Mouse (Mus musculus): Measurements from ENCODE around the gene Thbs1. TPM values are rescaled to one million over a fixed set of nuclear protein-coding genes. Genes with fewer than 3 reads are reported as not detected.

Gene Thbs1
- polyA plus RNA-seq, 1 experiment = 0.98 TPM

GRCm38 (mm10) chr2:118079131-118079530 lies 32.5 kb upstream of the Thbs1 start:
- no peak for DNase-seq
- WGBS = 57% methylated on average over 4 of the region's 4 CpGs
- H3K27ac ChIP-seq (ENCODE audit: insufficient read depth, low read length) = no peak overlapping the region
- H3K4me1 ChIP-seq (ENCODE audit: control insufficient read depth, insufficient read depth, low read length) = no peaks in the 10 kb centered on the region
- no peak for TF ChIP-seq POLR2A (IDR thresholded peaks at IDR 0.05; ENCODE audit: borderline replicate concordance, insufficient read depth, low read length)
- TF ChIP-seq CTCF (IDR thresholded peaks at IDR 0.05; ENCODE audit: borderline replicate concordance, insufficient read depth, low read depth, low read length) = no peak
- H3K4me3 ChIP-seq (replicated peaks; ENCODE audit: insufficient read depth, low read depth, low read length) = no peak overlapping the region
- no peaks in the 10 kb centered on the region for H3K27me3 ChIP-seq (ENCODE audit: control insufficient read depth, insufficient read depth, low read length)

DNA sequence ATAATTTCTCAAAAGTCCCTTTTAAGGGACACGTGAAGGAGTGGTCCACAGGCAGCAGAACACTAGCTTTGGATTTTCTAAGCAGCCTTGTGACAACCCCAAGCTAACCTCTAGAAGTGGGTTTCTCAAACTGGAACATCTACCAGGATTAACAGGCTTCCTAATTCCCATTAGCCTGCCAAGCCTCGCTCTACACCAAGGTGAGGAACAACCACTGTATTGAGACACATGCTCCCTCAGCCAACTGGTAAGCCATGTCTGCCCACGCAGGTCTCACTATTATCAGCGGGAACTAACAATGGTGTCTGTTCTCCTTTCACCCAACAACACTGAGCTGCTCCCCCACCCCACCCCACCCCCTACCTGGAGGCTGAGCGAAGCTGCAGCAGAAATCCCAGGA lies 30.1 kb upstream of the Thbs1 start:
- WGBS = 80% methylated on average over 5 of the region's 5 CpGs
- DNase-seq = no peak
- Histone ChIP-seq H3K27ac (ENCODE audit: insufficient read depth, low read length) (no peak overlapping the region), H3K4me3 (replicated peaks; ENCODE audit: insufficient read depth, low read depth, low read length) (no peak overlapping the region), H3K4me1 (ENCODE audit: control insufficient read depth, insufficient read depth, low read length) (no peaks in the 10 kb centered on the region), H3K27me3 (ENCODE audit: control insufficient read depth, insufficient read depth, low read length) (no peaks in the 10 kb centered on the region)
- TF ChIP-seq CTCF (IDR thresholded peaks at IDR 0.05; ENCODE audit: borderline replicate concordance, insufficient read depth, low read depth, low read length) = no peak
- no peak for TF ChIP-seq POLR2A (IDR thresholded peaks at IDR 0.05; ENCODE audit: borderline replicate concordance, insufficient read depth, low read length)

GRCm38 (mm10) chr2:118083652-118084051 lies 28.0 kb upstream of the Thbs1 start:
- Histone ChIP-seq H3K4me1 (ENCODE audit: control insufficient read depth, insufficient read depth, low read length) (no peaks in the 10 kb centered on the region), H3K27ac (ENCODE audit: insufficient read depth, low read length) (no peak overlapping the region), H3K4me3 (replicated peaks; ENCODE audit: insufficient read depth, low read depth, low read length) (no peak overlapping the region), H3K27me3 (ENCODE audit: control insufficient read depth, insufficient read depth, low read length) (no peaks in the 10 kb centered on the region)
- 57% methylated on average over 6 of the region's 6 CpGs for WGBS
- no peak for TF ChIP-seq CTCF (IDR thresholded peaks at IDR 0.05; ENCODE audit: borderline replicate concordance, insufficient read depth, low read depth, low read length)
- DNase-seq = no peak

DNA sequence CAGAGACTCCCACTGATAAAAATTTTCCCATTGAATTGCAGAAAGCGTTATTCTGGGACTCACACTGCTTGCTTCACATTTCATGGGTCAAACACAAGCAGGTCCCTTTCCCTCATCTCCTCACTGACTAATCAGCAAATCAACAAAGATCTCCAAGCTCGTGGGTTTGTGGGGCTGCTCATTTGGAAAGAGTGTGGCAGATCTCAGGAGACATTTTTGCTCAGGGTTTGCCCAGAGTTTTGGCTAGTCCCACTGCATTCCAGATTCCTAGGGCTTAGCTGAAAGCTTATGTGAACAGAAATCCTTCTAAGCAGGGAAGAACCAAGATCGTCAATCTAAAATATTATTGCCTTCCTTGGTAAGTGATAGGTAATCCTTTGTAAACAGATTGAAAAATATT lies 27.0 kb upstream of the Thbs1 start:
- TF ChIP-seq POLR2A (IDR thresholded peaks at IDR 0.05; ENCODE audit: borderline replicate concordance, insufficient read depth, low read length) (no peak), CTCF (IDR thresholded peaks at IDR 0.05; ENCODE audit: borderline replicate concordance, insufficient read depth, low read depth, low read length) (no peak)
- WGBS = 62% methylated on average over 3 of the region's 3 CpGs

GRCm38 (mm10) chr2:118085647-118086046 lies 26.0 kb upstream of the Thbs1 start:
- H3K4me3 ChIP-seq (replicated peaks; ENCODE audit: insufficient read depth, low read depth, low read length) = no peak overlapping the region
- no peaks in the 10 kb centered on the region for H3K4me1 ChIP-seq (ENCODE audit: control insufficient read depth, insufficient read depth, low read length)
- DNase-seq = no peak
- no peaks in the 10 kb centered on the region for H3K27me3 ChIP-seq (ENCODE audit: control insufficient read depth, insufficient read depth, low read length)
- no peak for TF ChIP-seq POLR2A (IDR thresholded peaks at IDR 0.05; ENCODE audit: borderline replicate concordance, insufficient read depth, low read length)
- no peak for TF ChIP-seq CTCF (IDR thresholded peaks at IDR 0.05; ENCODE audit: borderline replicate concordance, insufficient read depth, low read depth, low read length)
- 82% methylated on average over 2 of the region's 2 CpGs for WGBS
- H3K27ac ChIP-seq (ENCODE audit: insufficient read depth, low read length) = no peak overlapping the region

More for the DNA sequence above, 27.0 kb upstream of the Thbs1 start:
- DNase-seq = no peak
- Histone ChIP-seq H3K4me1 (ENCODE audit: control insufficient read depth, insufficient read depth, low read length) (no peaks in the 10 kb centered on the region), H3K27me3 (ENCODE audit: control insufficient read depth, insufficient read depth, low read length) (no peaks in the 10 kb centered on the region), H3K27ac (ENCODE audit: insufficient read depth, low read length) (no peak overlapping the region), H3K4me3 (replicated peaks; ENCODE audit: insufficient read depth, low read depth, low read length) (no peak overlapping the region)

GRCm38 (mm10) chr2:118087044-118087726 lies 24.5 kb upstream of the Thbs1 start:
- Histone ChIP-seq H3K27me3 (ENCODE audit: control insufficient read depth, insufficient read depth, low read length) (no peaks in the 10 kb centered on the region), H3K4me3 (replicated peaks; ENCODE audit: insufficient read depth, low read depth, low read length) (no peak overlapping the region), H3K4me1 (ENCODE audit: control insufficient read depth, insufficient read depth, low read length) (no peaks in the 10 kb centered on the region), H3K27ac (ENCODE audit: insufficient read depth, low read length) (no peak overlapping the region)
- WGBS = 78% methylated on average over 10 of the region's 10 CpGs
- no peak for TF ChIP-seq POLR2A (IDR thresholded peaks at IDR 0.05; ENCODE audit: borderline replicate concordance, insufficient read depth, low read length)
- no peak for TF ChIP-seq CTCF (IDR thresholded peaks at IDR 0.05; ENCODE audit: borderline replicate concordance, insufficient read depth, low read depth, low read length)
- DNase-seq = no peak

- Histone ChIP-seq H3K27me3 (ENCODE audit: control insufficient read depth, insufficient read depth, low read length) (no peaks in the 10 kb centered on the region), H3K27ac (ENCODE audit: insufficient read depth, low read length) (no peak overlapping the region), H3K4me1 (ENCODE audit: control insufficient read depth, insufficient read depth, low read length) (no peaks in the 10 kb centered on the region), H3K4me3 (replicated peaks; ENCODE audit: insufficient read depth, low read depth, low read length) (no peak overlapping the region)
- TF ChIP-seq POLR2A (IDR thresholded peaks at IDR 0.05; ENCODE audit: borderline replicate concordance, insufficient read depth, low read length) (no peak), CTCF (IDR thresholded peaks at IDR 0.05; ENCODE audit: borderline replicate concordance, insufficient read depth, low read depth, low read length) (no peak)
- 89% methylated on average over 5 of the region's 5 CpGs for WGBS
- DNase-seq = no peak
Measured at GRCm38 (mm10) chr2:118091226-118091625, 20.4 kb upstream of the Thbs1 start.

DNA sequence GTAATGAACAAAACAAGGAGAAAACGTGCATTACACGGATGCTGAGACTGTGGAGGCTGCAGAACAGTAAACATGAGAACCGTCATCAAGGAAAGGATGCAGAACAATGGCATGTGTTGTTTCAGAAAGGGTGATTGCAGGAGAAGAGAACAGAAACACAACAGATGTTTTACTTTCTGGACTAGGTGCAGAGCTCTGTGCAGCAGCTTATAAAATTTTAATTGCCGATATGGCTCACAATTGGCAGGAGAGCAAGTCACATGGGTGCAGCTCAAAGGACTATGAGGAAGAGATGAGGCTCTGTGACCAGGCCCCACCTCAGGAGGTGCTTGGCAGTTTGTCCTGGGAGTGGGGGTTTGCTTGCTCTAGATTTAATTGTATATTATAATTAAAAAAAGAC lies 12.6 kb upstream of the Thbs1 start:
- 41% methylated on average over 4 of the region's 4 CpGs for WGBS
- H3K4me1 ChIP-seq (ENCODE audit: control insufficient read depth, insufficient read depth, low read length) = no peaks in the 10 kb centered on the region
- DNase-seq = no peak
- no peaks in the 10 kb centered on the region for H3K27me3 ChIP-seq (ENCODE audit: control insufficient read depth, insufficient read depth, low read length)
- no peak overlapping the region for H3K4me3 ChIP-seq (replicated peaks; ENCODE audit: insufficient read depth, low read depth, low read length)
- TF ChIP-seq POLR2A (IDR thresholded peaks at IDR 0.05; ENCODE audit: borderline replicate concordance, insufficient read depth, low read length) = no peak
- TF ChIP-seq CTCF (IDR thresholded peaks at IDR 0.05; ENCODE audit: borderline replicate concordance, insufficient read depth, low read depth, low read length) = no peak
- H3K27ac ChIP-seq (ENCODE audit: insufficient read depth, low read length) = no peak overlapping the region

All from cerebellum, adult 2 months (tissue).